Mouse (Mus musculus): ENCODE measurements around the gene Cyp26a1.
A peak's percentile ranks its signal among the peaks of the same experiment; 100 is the strongest.

Cyp26a1 gene

GRCm38 (mm10) chr19:37699711-37700110 lies 2.1 kb downstream of the Cyp26a1 start:
- DNase-seq, result no peak

DNA sequence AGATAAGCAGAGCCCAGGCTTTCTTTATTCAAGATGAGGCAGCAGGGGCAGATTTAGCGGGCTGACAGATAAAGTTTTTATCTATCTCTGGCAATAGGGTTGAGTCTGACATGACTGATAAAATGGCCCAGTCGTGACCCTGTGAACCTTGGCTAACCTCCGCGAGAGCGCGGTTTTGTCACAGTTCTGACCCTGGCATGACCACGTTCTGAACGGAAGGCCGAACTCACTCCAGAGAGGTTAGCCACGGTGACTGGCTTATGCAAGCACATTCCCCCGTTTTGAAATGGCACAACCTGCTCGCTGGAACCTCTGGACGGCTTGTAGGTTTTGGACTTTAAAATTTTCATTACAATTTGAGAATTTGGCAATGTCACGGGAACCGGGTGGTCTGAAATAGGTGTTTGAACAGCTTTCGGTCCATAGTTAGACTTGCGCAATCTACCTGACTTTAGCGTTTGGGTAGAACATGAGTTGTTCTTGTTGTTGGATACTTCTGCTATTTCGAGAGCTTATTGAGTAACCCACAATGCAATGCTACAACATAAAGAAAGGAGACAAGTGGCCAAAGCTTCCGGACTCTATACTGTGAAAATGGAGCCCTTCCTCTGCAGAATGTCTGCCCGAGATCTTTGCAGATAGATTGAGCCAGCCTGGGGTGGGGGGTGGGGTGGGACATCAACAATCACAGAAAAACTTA lies 4.9 kb downstream of the Cyp26a1 start:
- DNase-seq, result no peak

DNA sequence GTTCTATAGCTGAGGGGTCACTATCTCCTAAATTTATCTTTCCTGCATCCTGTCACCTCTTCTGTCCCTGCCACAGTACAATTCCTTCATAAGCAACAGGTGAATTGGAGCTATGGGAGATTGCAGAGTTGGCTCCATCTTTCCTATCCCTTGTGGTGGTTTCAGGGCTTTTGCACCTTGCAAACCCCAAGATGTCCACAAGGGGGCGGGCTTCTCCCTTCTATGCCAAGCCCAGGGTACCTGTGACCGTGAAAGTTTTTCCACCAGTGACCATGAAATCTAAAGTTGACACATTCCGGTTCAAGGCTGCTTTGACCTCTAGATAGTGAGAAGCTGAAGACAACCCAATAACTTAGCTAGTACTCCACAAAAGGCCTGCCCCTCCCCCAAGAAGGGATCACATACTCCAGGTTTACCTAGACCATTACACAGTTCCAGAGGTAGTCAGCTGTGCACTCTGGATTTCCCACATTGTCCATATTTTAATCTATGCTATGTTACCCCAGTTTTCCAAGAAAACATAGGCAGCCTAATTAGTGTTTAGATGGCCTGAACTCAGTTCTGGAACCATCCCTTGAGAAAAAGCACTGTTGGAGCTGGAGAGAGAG lies 6.4 kb downstream of the Cyp26a1 start:
- peak; percentile 62 for DNase-seq

GRCm38 (mm10) chr19:37705722-37706121 lies 8.1 kb downstream of the Cyp26a1 start:
- no peak for DNase-seq

DNA sequence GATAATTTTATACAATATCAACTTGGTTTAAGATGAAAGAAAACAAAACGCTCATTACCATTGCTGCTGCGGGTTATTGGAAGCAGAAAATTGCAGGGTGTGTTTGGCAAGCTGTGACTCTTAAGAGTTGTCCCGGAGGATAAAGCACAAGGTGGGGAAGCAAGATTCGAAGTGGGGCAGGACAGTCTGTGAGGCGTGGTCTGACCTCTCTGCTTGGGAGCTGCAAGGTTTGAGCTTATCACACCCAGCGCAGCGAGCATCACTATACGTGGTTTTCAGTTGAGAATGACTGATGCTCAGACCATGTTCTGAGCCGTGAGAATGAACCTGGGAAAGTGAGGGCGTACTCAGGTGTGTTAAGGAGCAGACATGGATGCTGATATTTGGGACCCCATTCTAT lies 17.1 kb downstream of the Cyp26a1 start:
- DNase-seq, result no peak

GRCm38 (mm10) chr19:37715980-37716379 lies 18.4 kb downstream of the Cyp26a1 start:
- no peak for DNase-seq

DNA sequence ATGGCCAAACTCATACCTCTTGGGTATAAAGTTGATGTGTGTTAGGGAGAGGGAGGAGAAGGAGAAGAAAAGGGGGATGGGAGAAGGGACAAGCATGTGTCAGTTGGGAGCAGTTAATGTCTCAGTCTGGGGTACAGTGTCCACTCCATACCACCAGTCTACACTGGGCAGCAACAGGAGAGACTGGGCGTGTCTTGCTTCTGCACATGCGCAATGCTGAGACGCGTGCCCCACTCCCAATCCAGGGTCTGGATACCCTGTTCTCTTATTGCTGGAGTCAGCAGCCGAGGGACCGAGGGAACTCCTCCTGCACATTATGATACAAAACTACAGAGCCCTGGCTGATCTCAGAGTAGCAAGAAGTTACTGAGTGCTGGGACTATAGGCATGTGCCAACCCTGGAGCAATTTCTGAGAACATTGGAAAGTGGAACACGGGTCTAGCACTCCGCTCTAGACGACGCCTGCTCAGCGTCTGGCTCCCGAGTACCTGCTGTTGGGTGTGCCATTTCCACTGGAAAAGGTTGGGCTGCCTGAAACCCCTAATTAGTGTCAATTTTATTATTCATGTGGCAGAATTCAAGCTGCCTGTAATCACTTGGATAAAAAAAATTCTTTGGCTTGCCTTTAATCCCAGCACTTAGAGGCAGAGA lies 19.1 kb downstream of the Cyp26a1 start:
- DNase-seq, result no peak

- no peak for DNase-seq
Measured at GRCm38 (mm10) chr19:37719166-37719565, 21.6 kb downstream of the Cyp26a1 start.

DNA sequence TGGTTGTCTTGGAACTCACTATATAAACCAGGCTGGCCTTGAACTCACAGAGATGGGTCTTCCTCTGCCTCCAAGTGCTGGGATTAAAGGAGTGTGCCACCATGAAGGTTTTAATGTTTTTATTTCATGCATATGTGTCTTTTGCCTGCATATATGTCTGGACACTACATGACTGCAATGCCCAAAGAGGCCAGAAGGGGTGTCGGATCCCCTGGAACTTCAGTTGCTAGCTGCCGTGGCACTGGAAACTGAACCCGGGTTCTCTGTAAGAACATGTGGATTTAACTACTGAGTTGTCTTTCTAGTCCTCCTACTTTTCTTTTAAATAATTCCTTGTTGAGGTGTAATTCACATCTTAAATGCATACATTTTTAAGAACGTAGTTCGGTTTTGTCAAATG lies 27.0 kb downstream of the Cyp26a1 start:
- DNase-seq, result no peak

DNA sequence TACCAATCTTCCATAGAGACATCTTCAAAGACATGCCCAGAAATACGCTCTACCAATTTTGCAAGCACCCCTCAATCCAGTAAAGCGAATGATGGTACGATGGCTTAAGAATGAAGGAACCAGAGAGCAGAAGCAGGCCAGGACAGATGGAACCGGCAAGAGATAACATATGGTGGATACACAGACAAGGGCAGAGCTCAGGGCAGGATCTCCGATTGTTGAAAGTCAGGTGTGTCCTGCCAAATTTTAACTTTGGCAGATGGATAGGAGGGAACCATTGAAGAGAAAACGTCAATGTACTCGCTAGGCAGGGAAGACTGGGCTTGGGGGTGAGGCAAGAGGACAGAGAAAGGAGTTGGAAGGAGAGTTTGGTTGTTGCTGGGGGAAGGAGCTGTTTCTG lies 29.0 kb downstream of the Cyp26a1 start:
- DNase-seq, result no peak

DNA sequence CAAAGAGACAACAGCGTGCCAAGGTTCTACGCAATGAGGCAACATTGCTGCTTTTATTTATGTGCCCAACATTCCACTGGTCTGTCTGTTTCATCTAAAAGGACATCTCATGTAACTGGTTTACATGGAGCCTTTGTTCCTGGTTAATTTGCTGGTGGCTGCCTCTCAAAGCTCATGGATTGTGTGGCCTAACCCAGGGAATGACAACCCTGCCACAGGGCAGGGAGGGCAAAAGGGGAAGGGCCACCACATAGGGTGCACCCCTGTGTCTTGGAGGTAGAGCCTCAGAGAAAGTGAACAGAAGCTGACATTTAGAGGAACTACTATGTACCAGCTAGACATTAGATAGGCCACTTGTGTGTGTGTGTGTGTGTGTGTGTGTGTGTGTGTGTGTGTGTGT lies 29.8 kb downstream of the Cyp26a1 start:
- no peak for DNase-seq

GRCm38 (mm10) chr19:37735426-37735825 lies 37.8 kb downstream of the Cyp26a1 start:
- no peak for DNase-seq

DNA sequence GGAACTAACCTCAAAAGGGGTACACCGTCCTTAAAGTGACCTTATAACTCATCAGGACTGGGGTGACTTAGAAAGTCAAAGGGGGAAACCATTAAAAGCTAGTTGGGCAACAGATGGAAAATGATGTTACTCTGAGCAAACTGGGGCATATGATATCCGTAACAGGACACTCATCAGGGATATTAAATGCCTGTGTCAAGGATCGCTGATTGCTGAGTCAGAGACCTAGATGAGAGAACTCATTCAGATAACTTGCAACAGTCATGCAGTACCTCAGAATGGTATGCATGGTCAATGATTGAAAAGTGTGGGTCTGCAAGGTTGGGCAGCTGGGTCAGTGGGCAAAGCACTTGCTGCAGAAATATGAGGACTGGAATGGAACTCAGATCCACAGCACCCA lies 41.0 kb downstream of the Cyp26a1 start:
- no peak for DNase-seq

- DNase-seq, result no peak
Measured at GRCm38 (mm10) chr19:37740043-37740442, 42.4 kb downstream of the Cyp26a1 start.
